Mouse (Mus musculus) Patski (cell line): Measurements from ENCODE around the gene 9030025P20Rik. TPM values are rescaled to one million over a fixed set of nuclear protein-coding genes. Genes with fewer than 3 reads are reported as not detected.
A peak's percentile ranks its signal among the peaks of the same experiment; 100 is the strongest.
"Not testable (repeated sequence)": the region's sequence is repeated elsewhere in the genome, so short reads cannot be mapped to it uniquely, and the experiment has no call there.

Experiments used
- ATAC-seq: fragments of 100-300 bp; one replicate; pipeline ENCODE4 v1.8.0; 2021
- CTCF ChIA-PET: fragments of 350-600 bp; sonication (Branson Sonifier 250); formaldehyde crosslinking; loops from one replicate; lab custom pipeline; 2022; ENCODE audit warnings: inconsistent platforms; lab: Charles Lee
- POLR2A ChIA-PET: fragments of 350-600 bp; sonication (Branson Sonifier 250); formaldehyde crosslinking; loops from one replicate; lab custom pipeline; 2022; ENCODE audit warnings: antibody characterized with exemption, inconsistent platforms; lab: Charles Lee
- DNase-seq: peaks from one replicate; pipeline ENCODE4 v3.0.0-alpha.2; 2011; ENCODE audit warnings: low read depth, low spot score
- H3K27me3 ChIP-seq: fragments of 371-371 bp; one replicate; pipeline ENCODE4 v1.5.1; 2021
- CTCF ChIP-seq: fragments of 100-300 bp; IDR thresholded peaks from one replicate; pipeline ENCODE4 v1.5.1; 2021
- in situ Hi-C: fragments of 300-500 bp; cut with MboI; formaldehyde crosslinking; loops from 3 replicates; pipeline ENCODE4 v1.11.1; 2018; ENCODE audit warnings: low pct_unique_long_range_greater_than_20kb, mixed read lengths
- polyA plus RNA-seq: library from polyadenylated mRNA; unstranded; gene quantifications from one replicate; pipeline ENCODE4 v1.2.3, GENCODE M21; 2021

The 9030025P20Rik gene
- polyA plus RNA-seq, 1 experiment from 2014 or later: 14.5 TPM

DNA sequence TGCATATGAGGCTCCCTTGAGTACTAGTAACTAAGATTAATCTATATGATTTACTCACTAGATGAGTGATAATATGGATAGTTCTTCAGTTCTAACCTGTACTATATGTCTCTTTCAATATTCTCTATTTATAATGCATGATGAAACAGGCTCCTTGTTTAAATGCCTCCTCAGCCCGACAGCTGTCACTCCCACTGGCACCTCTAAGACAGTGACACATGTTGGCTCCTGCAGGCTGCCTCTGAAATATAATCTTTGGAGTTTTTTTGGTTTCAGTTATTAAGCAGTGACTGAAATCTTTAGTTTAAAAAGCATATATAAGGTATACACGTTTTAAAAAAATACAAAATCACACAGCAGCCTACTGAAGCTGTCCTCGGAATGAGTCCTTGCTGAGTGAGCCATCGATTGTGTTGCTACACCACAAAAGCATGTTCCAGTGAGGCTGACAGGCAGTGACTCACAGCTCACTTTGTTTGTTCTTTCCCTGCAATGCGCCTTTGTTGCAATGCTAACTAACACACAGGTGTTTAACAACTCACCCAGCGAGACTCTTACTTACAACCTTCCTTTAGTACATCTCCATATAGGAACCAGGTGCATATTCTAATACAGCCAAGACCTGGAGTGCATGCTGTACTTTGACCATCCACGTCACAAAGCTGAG is 29.0 kb upstream of the 9030025P20Rik start:
- DNase-seq (no peak), ATAC-seq (no peak)
- no peaks in the 10 kb centered on the region for H3K27me3 ChIP-seq
- in situ Hi-C loops: no loop called here
- no peak for TF ChIP-seq CTCF
- ChIA-PET POLR2A (no interaction called here), CTCF (interaction anchor here (1.4 kb wide), 1 partner anchor 10 kb away, joined by 4 read pairs; no protein-coding TSS in a partner anchor)

DNA sequence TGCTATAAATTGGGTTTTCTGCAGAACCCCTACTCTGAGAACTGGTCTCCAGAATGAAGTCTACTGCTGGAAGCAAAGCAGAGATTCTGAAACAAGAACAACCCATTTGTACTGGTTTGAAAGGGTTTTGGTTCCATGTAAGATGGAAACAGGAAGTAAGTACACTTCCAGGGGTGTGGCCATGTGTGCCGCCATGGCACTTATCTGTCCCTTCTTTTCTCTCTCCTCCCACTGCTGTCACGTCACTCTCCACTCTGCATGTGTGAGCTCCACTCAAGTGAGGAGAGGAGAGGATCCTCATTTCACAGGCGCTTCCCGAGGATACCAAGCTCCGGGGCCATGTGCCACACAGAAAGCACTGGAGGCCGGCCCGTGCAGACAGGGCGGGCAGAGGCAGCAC is 24.8 kb upstream of the 9030025P20Rik start:
- no peak for TF ChIP-seq CTCF
- no peaks in the 10 kb centered on the region for H3K27me3 ChIP-seq
- DNase-seq (no peak), ATAC-seq (no peak)
- in situ Hi-C loops: loop anchor here (25.0 kb wide), 1 partner anchor 784 kb away; no protein-coding TSS in a partner anchor
- ChIA-PET CTCF (no interaction called here), POLR2A (no interaction called here)

DNA sequence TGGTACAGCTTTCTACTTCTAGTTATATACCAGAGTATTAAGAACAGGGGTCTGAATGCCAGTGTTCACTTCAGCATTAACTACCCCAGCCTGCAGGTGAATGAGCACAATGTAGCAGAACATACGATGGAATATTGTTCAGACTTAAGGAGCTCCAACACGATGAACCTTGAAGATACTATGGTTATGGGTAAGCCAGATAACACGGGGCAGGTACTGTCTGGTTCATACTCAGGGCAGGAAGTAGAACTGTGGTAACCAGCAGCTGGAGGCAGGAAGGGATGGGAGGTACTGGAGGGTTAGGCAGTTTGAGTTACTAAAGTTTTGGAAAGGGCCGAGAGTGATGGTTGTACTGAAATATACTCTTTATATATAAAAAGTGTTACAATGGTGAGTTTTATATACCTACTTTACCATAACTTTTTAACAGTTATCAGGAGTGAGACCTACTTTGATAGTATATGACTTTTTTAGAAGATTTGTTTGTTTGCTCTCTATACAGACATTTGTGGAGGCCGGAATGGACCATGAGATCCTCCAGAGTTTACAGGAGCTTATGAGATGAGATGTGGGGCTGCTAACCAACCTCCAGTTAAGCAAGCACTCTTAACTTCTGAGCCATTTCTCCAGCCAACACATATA is 19.5 kb upstream of the 9030025P20Rik start:
- ChIA-PET POLR2A (no interaction called here), CTCF (interaction anchor here (1.5 kb wide), 1 partner anchor 9 kb away, joined by 4 read pairs; no protein-coding TSS in a partner anchor)
- no peak for TF ChIP-seq CTCF
- no peak for ATAC-seq
- no peaks in the 10 kb centered on the region for H3K27me3 ChIP-seq
- DNase-seq: no peak
- in situ Hi-C loops: loop anchor here (25.0 kb wide), 1 partner anchor 778 kb away; no protein-coding TSS in a partner anchor

DNA sequence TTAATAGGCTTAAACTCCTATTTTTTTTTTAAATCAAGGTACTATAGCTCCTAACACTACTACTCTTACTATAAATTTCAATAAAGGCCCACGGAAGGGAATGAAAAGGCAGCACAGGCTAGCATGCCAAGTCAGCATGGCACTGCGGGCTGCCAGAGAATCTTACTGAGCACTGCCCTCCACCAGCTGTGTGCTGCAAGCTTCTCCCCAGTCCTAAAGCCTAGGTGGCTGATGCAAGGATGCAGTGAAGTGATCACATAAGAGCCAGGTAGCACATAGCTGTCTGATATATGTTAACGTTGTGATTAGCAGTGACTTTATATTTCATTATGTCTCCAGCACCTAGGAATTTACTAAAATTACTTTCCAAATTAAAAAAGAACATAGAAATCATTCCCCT is 18.3 kb upstream of the 9030025P20Rik start:
- DNase-seq (no peak), ATAC-seq (no peak)
- TF ChIP-seq CTCF: no peak
- in situ Hi-C loops: loop anchor here (25.0 kb wide), 1 partner anchor 777 kb away; no protein-coding TSS in a partner anchor
- CTCF ChIA-PET: interaction anchor here (1.0 to 1.5 kb wide), 2 partner anchors 10 to 45 kb away, joined by 3 to 4 read pairs; no protein-coding TSS in a partner anchor
- POLR2A ChIA-PET: no interaction called here
- no peaks in the 10 kb centered on the region for H3K27me3 ChIP-seq

DNA sequence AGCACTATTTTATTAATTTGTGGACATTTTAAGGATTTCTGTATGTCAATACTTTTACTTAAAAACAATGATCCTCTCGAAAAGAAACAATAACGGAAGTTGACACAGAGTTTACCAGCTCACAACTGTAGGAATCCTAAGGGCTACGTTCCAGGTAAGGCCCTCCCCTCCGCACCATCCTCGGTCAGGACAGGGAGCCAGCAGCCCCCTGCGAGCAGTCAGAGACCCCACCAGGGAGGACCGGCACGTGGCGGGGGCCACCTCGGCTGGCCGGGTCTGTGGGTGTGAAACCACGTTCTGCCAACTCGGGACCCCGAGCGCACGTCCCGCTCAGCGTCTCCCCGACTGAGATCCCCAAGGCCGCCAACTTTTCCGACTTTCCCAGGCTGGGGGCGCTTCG is 17.7 kb upstream of the 9030025P20Rik start:
- ChIA-PET CTCF (interaction anchor here (1.0 kb wide), 1 partner anchor 45 kb away, joined by 3 read pairs; no protein-coding TSS in a partner anchor), POLR2A (no interaction called here)
- no peak for TF ChIP-seq CTCF
- in situ Hi-C loops: loop anchor here (25.0 kb wide), 1 partner anchor 777 kb away; no protein-coding TSS in a partner anchor
- ATAC-seq (peak; percentile 0), DNase-seq (no peak)
- no peaks in the 10 kb centered on the region for H3K27me3 ChIP-seq

DNA sequence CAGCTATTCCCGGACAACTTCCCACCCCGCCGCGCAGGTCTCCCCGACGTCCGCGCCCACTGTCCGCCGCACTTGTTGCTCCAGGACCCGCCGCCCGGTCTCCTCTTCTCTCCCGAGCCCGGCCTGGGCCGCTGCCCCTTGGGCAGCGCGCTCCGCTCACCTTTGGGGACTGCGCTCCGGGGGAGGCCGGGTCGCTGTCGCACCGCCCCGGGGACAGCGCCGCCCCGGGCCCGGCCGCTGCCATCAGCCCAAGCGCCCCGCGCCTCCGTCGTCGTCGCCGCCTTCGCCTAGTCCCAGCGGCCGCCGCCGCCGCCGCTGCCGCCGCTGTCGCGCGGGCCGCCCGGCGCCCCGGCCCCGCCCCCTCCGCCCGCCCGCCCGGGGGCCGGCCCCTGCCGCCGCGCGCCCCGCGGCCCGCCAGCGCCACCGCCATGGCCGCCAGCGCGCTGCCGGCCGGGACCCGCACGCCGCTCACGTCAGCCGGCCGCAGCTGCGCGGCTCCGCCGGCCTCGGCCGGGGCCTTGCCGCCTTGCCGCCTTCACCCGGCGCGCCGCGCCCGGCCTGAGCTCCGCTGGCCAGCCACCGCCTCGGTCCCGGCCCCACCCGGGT is 17.2 kb upstream of the 9030025P20Rik start, which contains the start of gene Phf10:
Phf10 (minus strand) TSS at position 323 of the 606 bp plus-strand sequence.
- peak; percentile 81 for ATAC-seq
- H3K27me3 ChIP-seq, DNase-seq, CTCF ChIA-PET, POLR2A ChIA-PET: not testable (repeated sequence)
- in situ Hi-C loops: loop anchor here (25.0 kb wide), 1 partner anchor 776 kb away; no protein-coding TSS in a partner anchor

DNA sequence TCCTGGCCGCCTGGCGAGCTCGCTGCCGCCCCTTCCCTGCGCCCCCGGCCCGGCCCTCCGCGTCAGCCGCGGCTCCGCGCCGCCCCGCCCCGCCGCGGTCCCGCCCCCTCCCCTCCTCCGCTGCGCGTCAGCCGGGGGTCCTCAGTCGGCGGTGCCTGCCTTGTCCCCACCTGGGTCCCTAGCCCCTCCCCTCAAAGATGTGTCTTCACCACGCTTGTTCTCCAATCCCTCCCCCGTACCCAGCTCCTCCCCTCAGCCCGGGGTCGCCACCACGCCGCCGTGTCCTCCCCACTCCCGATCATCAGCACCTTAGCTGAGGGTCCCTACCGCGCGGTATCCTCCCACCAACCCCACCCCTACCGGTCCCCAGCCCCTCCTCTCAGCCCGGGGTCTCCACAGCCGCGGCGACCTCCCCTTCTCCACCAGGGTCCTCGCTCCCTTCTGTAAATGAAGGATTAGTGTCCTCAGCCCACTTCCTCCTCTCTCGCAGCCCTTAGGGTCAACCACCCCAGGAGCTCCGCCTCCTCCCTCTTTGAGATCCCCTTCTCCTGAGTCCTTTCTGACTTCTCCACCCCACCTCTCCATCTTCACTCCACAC is 16.6 kb upstream of the 9030025P20Rik start:
- CTCF ChIA-PET, H3K27me3 ChIP-seq, DNase-seq, POLR2A ChIA-PET: not testable (repeated sequence)
- peak; percentile 47 for ATAC-seq
- in situ Hi-C loops: loop anchor here (25.0 kb wide), 1 partner anchor 776 kb away; no protein-coding TSS in a partner anchor

DNA sequence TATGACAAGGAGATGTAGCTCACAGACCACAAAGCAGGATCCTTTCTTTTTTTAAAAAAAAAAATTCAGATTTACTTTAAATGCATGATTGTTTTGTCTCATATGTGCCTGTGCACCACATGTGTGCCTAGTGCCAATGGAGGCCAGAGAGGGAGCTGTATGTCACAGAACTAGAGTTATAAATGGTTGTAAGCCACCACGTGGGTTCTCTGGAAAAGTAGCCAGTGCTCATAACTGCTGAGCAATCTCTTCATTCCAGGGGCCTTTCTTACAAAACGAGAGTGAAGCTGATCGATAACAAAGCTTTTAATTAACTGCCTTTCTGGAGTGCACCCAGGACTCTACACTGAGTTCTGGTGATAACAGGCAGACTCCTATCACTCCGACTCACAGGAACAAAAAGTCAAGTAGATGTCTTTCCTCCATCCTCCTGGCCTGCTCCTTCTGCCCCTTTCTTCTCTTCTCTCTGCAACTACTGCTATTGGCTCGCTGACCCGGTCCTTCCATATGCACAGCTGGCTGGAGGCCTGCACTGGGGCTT is 9.8 kb upstream of the 9030025P20Rik start:
- in situ Hi-C loops: loop anchor here (25.0 kb wide), 1 partner anchor 769 kb away; no protein-coding TSS in a partner anchor
- CTCF ChIA-PET, H3K27me3 ChIP-seq, POLR2A ChIA-PET, ATAC-seq, DNase-seq: not testable (repeated sequence)

DNA sequence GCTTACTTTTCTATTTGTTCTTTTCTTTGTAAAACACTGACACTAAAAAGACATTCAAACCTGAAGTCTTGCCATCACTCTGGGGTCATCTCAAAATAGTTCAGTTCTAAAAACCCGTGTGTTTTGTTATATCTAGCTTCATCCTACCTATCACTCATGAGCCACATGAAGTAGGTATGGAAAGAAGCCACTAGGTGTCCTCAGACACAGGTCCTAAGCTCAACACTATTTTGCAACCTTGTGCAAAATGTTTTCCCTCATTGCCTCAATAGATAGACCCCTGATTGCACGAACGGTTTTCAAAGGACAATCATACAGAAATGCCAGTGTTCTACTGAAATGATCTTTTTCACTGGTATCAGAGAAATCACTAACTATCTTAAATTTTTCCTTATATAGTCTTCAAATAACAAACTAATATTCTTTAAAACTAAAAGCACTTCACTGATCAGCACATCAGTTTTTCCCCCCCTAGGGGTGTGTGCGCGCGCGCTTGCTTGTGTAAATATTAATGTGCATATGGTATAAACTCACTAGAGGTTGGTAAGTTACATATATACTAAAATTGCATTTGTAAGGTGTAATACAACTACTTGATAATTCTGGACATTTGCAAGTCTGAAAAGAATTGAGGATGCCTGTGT is 428 bp upstream of the 9030025P20Rik start:
- POLR2A ChIA-PET, in situ Hi-C loops, DNase-seq, H3K27me3 ChIP-seq, CTCF ChIA-PET: not testable (repeated sequence)
- ATAC-seq: peak; percentile 72

DNA sequence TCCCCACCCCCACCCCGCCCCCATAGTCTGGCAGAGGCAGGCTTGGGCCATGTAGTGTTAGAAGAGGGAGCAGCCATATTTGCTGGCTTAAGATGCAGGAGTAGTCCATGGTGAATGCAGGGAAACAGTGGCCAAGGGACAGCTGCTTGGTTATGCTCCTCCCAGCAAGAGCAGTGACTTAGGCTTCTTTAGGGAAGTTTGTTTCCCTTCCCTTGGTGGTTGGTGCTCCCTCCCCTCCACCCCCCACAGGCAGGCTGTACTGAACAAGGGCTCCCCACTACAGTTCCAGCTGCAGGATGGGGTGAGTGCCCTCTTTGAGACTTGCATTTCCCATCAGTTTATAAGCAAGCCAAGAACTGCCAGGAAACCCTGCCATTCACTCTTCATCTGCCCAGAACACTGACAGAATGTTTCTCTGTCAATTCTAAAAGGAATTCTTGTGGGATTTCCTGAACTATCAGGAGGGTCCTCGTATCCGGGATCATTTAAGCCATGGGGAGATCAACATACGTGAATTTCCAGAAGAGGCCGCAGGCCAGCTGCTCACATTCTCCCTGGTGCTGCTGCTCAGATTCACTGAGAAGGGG is 11.9 kb downstream of the 9030025P20Rik start:
- CTCF ChIA-PET, POLR2A ChIA-PET, DNase-seq, ATAC-seq, H3K27me3 ChIP-seq, in situ Hi-C loops: not testable (repeated sequence)

DNA sequence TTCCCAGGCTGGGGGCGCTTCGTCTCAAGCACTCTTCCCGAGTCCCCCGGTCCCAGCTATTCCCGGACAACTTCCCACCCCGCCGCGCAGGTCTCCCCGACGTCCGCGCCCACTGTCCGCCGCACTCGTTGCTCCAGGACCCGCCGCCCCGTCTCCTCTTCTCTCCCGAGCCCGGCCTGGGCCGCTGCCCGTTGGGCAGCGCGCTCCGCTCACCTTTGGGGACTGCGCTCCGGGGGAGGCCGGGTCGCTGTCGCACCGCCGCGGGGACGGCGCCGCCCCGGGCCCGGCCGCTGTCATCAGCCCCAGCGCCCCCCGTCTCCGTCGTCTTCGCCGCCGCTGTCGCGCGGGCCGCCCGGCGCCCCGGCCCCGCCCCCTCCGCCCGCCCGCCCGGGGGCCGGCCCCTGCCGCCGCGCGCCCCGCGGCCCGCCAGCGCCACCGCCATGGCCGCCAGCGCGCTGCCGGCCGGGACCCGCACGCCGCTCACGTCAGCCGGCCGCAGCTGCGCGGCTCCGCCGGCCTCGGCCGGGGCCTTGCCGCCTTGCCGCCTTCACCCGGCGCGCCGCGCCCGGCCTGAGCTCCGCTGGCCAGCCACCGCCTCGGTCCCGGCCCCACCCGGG is 14.4 kb downstream of the 9030025P20Rik start:
- POLR2A ChIA-PET, in situ Hi-C loops, DNase-seq, CTCF ChIA-PET, H3K27me3 ChIP-seq: not testable (repeated sequence)
- ATAC-seq: peak; percentile 76

DNA sequence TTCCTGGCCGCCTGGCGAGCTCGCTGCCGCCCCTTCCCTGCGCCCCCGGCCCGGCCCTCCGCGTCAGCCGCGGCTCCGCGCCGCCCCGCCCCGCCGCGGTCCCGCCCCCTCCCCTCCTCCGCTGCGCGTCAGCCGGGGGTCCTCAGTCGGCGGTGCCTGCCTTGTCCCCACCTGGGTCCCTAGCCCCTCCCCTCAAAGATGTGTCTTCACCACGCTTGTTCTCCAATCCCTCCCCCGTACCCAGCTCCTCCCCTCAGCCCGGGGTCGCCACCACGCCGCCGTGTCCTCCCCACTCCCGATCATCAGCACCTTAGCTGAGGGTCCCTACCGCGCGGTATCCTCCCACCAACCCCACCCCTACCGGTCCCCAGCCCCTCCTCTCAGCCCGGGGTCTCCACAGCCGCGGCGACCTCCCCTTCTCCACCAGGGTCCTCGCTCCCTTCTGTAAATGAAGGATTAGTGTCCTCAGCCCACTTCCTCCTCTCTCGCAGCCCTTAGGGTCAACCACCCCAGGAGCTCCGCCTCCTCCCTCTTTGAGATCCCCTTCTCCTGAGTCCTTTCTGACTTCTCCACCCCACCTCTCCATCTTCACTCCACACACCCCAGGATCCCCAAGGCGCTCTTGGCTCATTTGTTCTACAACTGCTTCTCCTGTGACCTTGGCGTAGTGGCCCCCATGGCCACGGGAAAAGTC is 15.0 kb downstream of the 9030025P20Rik start:
- ATAC-seq: peak; percentile 31
- in situ Hi-C loops, H3K27me3 ChIP-seq, DNase-seq, CTCF ChIA-PET, POLR2A ChIA-PET: not testable (repeated sequence)

DNA sequence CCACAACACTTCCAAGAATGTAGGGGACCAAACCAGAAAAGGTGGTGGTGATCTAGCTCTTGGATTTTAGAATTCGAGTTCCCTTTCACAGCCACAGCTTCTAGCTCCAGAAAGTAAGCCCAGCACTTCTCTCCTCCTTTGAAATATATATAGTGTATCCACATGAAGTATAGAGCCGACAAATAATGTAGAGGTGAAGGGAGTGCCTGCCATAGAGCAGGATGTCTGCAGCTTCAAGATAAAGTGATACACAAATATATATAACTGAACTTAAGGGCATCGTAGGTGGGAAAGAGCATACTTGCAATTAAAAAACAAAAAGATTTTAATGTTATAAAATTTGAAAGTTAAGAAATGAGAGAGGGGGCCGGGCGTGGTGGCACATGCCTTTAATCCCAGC is 15.9 kb downstream of the 9030025P20Rik start:
- in situ Hi-C loops, ATAC-seq, CTCF ChIA-PET, DNase-seq, H3K27me3 ChIP-seq, POLR2A ChIA-PET: not testable (repeated sequence)
